Mouse (Mus musculus) neural tube, embryonic 11.5 days (tissue): ENCODE data around the gene Mfsd1. TPM values are rescaled to one million over a fixed set of nuclear protein-coding genes. Genes with fewer than 3 reads are reported as not detected.

Experiments used
- ATAC-seq: fragments of 200-750 bp; cut with Nextera tagmentation; 2 replicates; pipeline ENCODE4 v1.8.0; 2017; ENCODE audit warnings: moderate number of reproducible peaks, mild to moderate bottlenecking, moderate TSS enrichment, moderate library complexity; ENCODE audit not compliant: insufficient read depth, low FRiP score, low TSS enrichment
- DNase-seq: peaks from one replicate; pipeline ENCODE4 v3.0.0-alpha.2; 2015; ENCODE audit warnings: low spot score
- H3K27ac ChIP-seq: fragments of 300-500 bp; sonication (generic); 2 replicates; pipeline ENCODE4 v1.5.1; 2014; ENCODE audit warnings: low read depth, mild to moderate bottlenecking, low read length
- H3K27me3 ChIP-seq: fragments of 300-500 bp; sonication (generic); 2 replicates; pipeline ENCODE4 v1.6.1; 2014; ENCODE audit warnings: mild to moderate bottlenecking, low read length, mixed read lengths; ENCODE audit not compliant: control insufficient read depth, insufficient read depth
- H3K36me3 ChIP-seq: fragments of 300-500 bp; sonication (generic); 2 replicates; pipeline ENCODE4 v1.6.1; 2014; ENCODE audit warnings: mild to moderate bottlenecking, low read length, moderate library complexity, mixed read lengths; ENCODE audit not compliant: control insufficient read depth, insufficient read depth
- H3K4me1 ChIP-seq: fragments of 300-500 bp; sonication (generic); 2 replicates; pipeline ENCODE4 v1.6.1; 2014; ENCODE audit warnings: low read length, mixed read lengths; ENCODE audit not compliant: control insufficient read depth, insufficient read depth
- H3K4me2 ChIP-seq: fragments of 300-500 bp; sonication (generic); 2 replicates; pipeline ENCODE4 v1.6.1; 2014; ENCODE audit warnings: low read depth, mild to moderate bottlenecking, moderate library complexity
- H3K4me3 ChIP-seq: fragments of 300-500 bp; sonication (generic); 2 replicates; pipeline ENCODE4 v1.5.1; 2014; ENCODE audit warnings: low read depth, low read length
- H3K9ac ChIP-seq: fragments of 300-500 bp; sonication (generic); 2 replicates; pipeline ENCODE4 v1.6.1; 2014; ENCODE audit warnings: mild to moderate bottlenecking, low read length
- H3K9me3 ChIP-seq: fragments of 300-500 bp; sonication (generic); 2 replicates; pipeline ENCODE4 v1.6.1; 2016; ENCODE audit warnings: low read length; ENCODE audit not compliant: control insufficient read depth
- WGBS: fragments of 180-500 bp; shearing (Covaris S2); extraction: QIAGEN DNeasy Blood & Tissue Kit; methylation state at CpG from one replicate; pipeline ENCODE4 v1.1.7; 2014; 5-methylcytosine and 5-hydroxymethylcytosine counted together
- polyA plus RNA-seq: library from polyadenylated mRNA; unstranded; fragments of >200 nt; fragmentation: Nextera tagmentation; extraction: Ambion mirVana; gene quantifications from 2 replicates; pipeline ENCODE4 v1.2.1, GENCODE M21; 2014

Gene Mfsd1
- polyA plus RNA-seq = 64.9 and 67.5 TPM in 2 replicates

DNA sequence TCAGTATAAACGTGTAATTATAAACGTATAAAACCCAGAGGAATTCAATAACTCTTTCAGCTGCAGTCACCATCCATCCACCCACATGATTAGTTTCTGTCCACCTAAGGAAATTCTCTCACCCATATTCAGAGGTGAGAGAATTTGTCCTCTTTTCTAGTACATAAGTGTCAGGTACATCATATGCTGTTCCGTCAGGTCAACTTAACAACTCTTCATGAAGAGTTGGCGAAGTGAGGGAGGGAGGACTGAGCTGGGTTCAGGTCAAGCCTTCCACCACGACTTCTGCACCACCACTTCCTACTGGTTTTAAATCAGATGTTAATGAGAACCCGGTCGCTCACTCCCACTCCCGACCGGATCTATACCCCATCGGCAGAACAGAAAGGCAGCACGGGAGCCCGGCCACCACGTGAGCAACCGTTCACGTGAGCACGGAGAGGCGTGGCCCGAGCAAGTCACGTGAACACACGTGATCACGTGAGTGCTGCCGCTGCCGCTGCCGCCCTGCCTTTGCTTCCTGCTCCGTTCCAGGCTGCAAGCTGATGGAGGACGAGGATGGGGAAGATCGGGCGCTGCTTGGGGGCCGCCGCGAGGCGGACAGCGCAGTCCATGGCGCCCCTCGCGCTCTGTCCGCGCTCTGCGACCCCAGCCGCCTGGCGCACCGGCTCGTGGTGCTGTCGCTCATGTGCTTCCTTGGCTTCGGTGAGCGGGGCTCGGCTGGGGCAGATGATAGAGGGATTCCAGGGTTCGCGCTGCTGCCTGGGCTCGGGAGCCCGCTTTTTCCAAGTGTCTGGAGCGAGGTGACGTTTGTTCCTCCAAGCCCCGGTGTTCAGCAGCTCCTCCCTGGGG is at the start of gene Mfsd1:
TSS of gene Mfsd1 (plus strand) at position 469 of the 852 bp plus-strand sequence.
- WGBS = 4% methylated on average over 54 of the region's 54 CpGs
- peaks cover 3% of the 10 kb centered on the region; the same call in 1 of the 2 replicates for H3K4me1 ChIP-seq
- no peaks in the 10 kb centered on the region for H3K36me3 ChIP-seq

DNA sequence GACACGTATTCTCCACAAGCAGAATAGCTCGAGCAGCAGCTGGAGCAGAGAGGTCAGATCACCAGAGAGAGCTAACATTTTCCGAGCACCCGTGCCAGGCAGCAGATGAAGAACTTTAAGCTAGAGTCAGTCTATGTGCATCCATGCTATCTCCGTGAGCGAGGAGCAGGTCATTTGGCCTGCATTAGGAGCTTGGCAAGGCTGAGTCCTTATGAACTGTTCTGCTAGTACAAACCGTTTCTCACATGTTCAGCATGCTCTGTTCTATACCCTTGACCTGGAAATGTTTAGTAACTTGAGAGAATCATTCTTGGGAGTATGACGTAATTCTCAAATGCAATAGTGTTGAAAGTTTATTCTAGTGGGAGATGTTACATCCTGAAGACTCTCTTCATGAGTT is 38.9 kb upstream of the Mfsd1 start:
- Histone ChIP-seq H3K27ac (no peak overlapping the region), H3K27me3 (no peaks in the 10 kb centered on the region), H3K9ac (no peak overlapping the region), H3K4me2 (no peak overlapping the region), H3K9me3 (no peaks in the 10 kb centered on the region), H3K4me3 (no peak overlapping the region), H3K36me3 (no peaks in the 10 kb centered on the region), H3K4me1 (no peaks in the 10 kb centered on the region)
- whole genome bisulfite sequencing = 89% methylated on average over 8 of the region's 8 CpGs
- DNase-seq (no peak), ATAC-seq (no peak)

More for the DNA sequence above, at the start of gene Mfsd1:
- peak within 1 kb of the TSS; percentile 62 for H3K4me3 ChIP-seq
- peak within 1 kb of the TSS; percentile 62 for H3K9ac ChIP-seq
- H3K27ac ChIP-seq = no peak within 1 kb of the TSS
- H3K4me2 ChIP-seq = peak within 1 kb of the TSS; percentile 59
- no peaks in the 10 kb centered on the region for H3K27me3 ChIP-seq
- peak; percentile 94 for ATAC-seq
- no peaks in the 10 kb centered on the region for H3K9me3 ChIP-seq
- peak; percentile 96 for DNase-seq

DNA sequence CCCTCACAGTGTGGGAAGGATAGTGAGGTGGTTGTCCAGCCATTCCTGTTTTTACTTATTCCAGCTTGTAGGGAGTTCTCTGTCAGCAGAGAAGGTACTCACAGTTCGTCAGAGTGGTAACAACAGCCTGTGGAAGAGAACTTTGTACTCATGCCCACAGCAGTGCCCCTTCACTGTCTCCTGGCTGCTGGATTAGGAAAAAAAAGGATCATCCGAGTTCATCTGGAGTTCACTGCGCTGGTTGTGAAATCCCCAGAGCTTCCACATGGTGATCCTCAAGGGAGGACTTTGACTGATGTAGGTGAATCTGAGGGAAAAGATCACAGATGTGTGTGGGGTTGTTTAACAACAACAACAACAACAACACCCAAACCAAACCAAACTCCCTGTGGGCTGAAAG is 31.3 kb upstream of the Mfsd1 start:
- Histone ChIP-seq H3K27me3 (no peaks in the 10 kb centered on the region), H3K27ac (no peak overlapping the region), H3K4me1 (no peaks in the 10 kb centered on the region), H3K4me3 (no peak overlapping the region), H3K4me2 (no peak overlapping the region), H3K36me3 (no peaks in the 10 kb centered on the region), H3K9me3 (no peaks in the 10 kb centered on the region), H3K9ac (no peak overlapping the region)
- no peak for ATAC-seq
- no peak for DNase-seq
- 71% methylated on average over 3 of the region's 3 CpGs for WGBS

DNA sequence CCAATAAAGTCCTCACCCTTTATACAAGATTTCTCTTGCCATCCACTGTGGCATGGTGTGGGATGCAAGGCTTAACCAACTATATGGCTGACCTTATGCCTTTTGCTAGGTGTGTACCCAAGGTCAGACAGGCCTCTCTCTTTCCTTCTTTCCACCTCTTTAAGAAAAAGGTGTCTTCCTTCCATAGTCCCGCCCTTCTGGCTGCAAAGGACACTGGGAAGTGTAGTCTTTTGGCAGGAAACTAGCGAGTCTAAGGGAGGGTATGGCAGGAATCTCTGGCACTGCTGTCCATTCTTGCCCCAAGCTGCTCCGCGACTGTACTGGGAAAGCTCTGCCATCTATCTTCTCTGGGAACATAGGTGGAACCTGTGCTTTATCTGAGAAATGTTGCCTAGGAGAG is 29.3 kb upstream of the Mfsd1 start:
- Histone ChIP-seq H3K36me3 (no peaks in the 10 kb centered on the region), H3K4me1 (no peaks in the 10 kb centered on the region; the same call in 1 of the 2 replicates), H3K9ac (no peak overlapping the region), H3K4me2 (no peak overlapping the region), H3K9me3 (no peaks in the 10 kb centered on the region), H3K27ac (no peak overlapping the region), H3K4me3 (no peak overlapping the region), H3K27me3 (no peaks in the 10 kb centered on the region)
- no peak for DNase-seq
- WGBS = 42% methylated on average over 4 of the region's 4 CpGs
- ATAC-seq = no peak

DNA sequence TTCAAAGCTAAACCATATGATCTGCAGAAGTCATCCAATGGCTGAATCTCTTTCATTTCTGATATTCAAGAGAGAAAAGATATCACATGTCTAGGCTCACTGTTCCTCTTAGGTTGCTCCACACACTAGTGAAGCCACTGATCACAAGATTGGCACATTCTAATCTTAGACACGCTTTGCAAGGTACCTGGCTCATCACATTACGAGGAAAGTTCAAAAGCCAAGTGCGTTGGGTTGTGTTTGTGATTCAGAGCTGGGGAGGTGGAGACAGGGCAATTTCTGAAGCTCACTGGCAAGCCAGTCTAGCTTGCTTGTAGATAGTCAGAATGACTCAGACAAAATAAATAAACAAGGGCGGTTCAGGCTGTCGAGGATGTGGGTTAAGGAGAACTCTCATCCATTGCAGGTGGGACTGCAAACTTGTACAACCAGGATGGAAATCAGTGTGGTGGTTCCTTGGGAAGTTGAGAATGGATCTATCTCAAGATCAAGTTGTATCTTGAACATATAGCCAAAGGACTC is 28.6 kb upstream of the Mfsd1 start:
- no peak overlapping the region for H3K9ac ChIP-seq
- no peaks in the 10 kb centered on the region for H3K9me3 ChIP-seq
- ATAC-seq (no peak), DNase-seq (no peak)
- no peak overlapping the region for H3K4me3 ChIP-seq
- no peaks in the 10 kb centered on the region for H3K27me3 ChIP-seq
- no peaks in the 10 kb centered on the region for H3K36me3 ChIP-seq
- H3K4me2 ChIP-seq = no peak overlapping the region
- no peak overlapping the region for H3K27ac ChIP-seq
- 86% methylated on average over 5 of the region's 5 CpGs for WGBS
- no peaks in the 10 kb centered on the region; the same call in 1 of the 2 replicates for H3K4me1 ChIP-seq

DNA sequence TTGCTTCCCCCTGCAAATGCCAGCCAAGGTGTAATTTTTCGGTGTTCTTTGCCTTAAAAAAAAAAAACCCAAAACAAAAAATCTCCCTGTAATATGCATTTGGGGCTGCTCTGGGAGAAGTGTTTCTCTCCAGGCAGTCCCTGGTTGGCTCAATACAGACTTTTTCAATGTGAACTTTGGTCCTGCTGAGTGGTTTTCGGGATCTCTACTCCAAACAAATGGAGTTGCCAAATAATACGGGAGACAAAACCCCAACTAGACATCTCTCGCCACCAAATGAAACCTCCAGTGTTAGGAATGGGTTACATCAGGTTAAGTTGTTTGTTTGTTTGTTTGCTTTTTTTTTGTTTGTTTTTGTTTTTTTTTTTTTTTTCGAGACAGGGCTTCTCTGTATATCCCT is 27.3 kb upstream of the Mfsd1 start:
- no peaks in the 10 kb centered on the region for H3K9me3 ChIP-seq
- H3K4me2 ChIP-seq = no peak overlapping the region
- no peak overlapping the region for H3K4me3 ChIP-seq
- no peak overlapping the region for H3K9ac ChIP-seq
- H3K27me3 ChIP-seq = no peaks in the 10 kb centered on the region
- no peaks in the 10 kb centered on the region for H3K36me3 ChIP-seq
- H3K4me1 ChIP-seq = no peaks in the 10 kb centered on the region; the same call in 1 of the 2 replicates
- WGBS = 87% methylated on average over 5 of the region's 5 CpGs
- no peak overlapping the region for H3K27ac ChIP-seq
- ATAC-seq (no peak), DNase-seq (no peak)

DNA sequence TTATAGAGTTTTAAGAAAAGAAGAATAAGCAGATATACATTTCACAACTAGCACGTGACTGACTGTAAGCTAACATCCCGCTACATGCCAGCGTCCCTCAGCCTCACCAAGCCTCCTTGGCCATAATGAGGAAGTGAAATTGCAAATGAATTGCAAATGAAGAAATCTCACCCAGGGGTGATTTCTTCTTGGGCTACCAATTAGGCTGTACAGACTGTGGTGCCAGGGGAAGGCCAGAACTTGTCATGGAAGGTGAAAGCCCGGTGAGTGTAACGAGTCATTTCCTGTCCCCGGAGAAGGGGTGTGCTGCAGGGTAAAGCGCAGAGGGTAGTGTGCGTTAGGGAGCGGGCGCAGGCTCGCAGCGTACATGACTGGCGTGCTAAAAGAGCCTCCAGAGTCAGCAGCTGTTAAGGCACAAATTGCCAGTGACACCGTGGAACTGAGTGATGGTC is 25.3 kb upstream of the Mfsd1 start:
- no peaks in the 10 kb centered on the region for H3K27me3 ChIP-seq
- ATAC-seq (peak; percentile 92), DNase-seq (peak; percentile 80)
- H3K4me2 ChIP-seq = peak overlapping the region; percentile 29
- no peak overlapping the region for H3K4me3 ChIP-seq
- no peaks in the 10 kb centered on the region for H3K9me3 ChIP-seq
- no peaks in the 10 kb centered on the region for H3K36me3 ChIP-seq
- no peak overlapping the region; the same call in 1 of the 2 replicates for H3K9ac ChIP-seq
- 43% methylated on average over 14 of the region's 14 CpGs for WGBS
- H3K27ac ChIP-seq = peak overlapping the region; percentile 42; the same call in 1 of the 2 replicates
- H3K4me1 ChIP-seq = no peaks in the 10 kb centered on the region; the same call in 1 of the 2 replicates

DNA sequence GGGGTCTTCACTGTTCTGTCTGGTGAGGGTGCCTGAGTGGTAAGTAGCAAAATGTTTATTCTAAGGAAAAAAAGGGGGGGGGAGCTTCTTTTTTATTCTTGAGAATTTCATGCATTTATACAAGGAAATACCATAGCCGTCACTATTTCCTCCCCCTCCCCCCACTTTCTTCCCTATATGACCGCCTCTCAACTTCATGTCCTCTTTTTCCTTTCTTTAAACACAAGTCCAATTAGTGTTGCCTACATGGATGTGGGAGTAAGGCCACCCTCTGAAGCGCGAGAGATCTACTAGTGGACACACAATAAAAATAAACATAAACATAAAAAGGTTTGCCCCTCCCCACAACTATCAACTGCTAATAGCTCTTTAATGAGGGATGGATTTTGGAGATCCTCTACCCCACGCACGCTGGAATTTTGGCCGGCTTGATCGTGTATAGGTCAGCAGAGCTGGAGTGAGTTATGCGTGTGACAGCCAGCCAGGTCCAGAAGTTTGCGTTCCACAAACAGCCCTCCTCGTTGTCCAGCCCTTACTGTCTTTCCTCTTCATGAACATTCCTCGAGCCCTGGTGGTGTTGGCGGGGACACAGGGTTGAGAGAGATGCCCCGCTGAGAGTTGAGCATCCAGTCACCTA is 24.7 kb upstream of the Mfsd1 start:
- no peaks in the 10 kb centered on the region; the same call in 1 of the 2 replicates for H3K4me1 ChIP-seq
- ATAC-seq (peak; percentile 55), DNase-seq (peak; percentile 21)
- no peaks in the 10 kb centered on the region for H3K36me3 ChIP-seq
- H3K27me3 ChIP-seq = no peaks in the 10 kb centered on the region
- no peak overlapping the region for H3K4me2 ChIP-seq
- H3K27ac ChIP-seq = no peak overlapping the region
- no peak overlapping the region for H3K4me3 ChIP-seq
- H3K9me3 ChIP-seq = no peaks in the 10 kb centered on the region
- 78% methylated on average over 14 of the region's 14 CpGs for WGBS
- no peak overlapping the region for H3K9ac ChIP-seq
